Mouse (Mus musculus) heart, adult 2 months (tissue): ENCODE measurements around the gene P2ry2.

ENCODE experiments used
- CTCF ChIP-seq: fragments of 200-600 bp; IDR thresholded peaks from 2 replicates; pipeline ENCODE4 v1.8.1; 2022; ENCODE audit warnings: antibody characterized with exemption, mild to moderate bottlenecking, moderate library complexity
- EP300 ChIP-seq: fragments of 200-500 bp; IDR thresholded peaks from 2 replicates; pipeline ENCODE4 v1.6.1; 2011; ENCODE audit warnings: low read depth, low read length, control low read depth; ENCODE audit not compliant: insufficient read depth
- POLR2A ChIP-seq: fragments of 200-500 bp; IDR thresholded peaks from 2 replicates; pipeline ENCODE4 v1.6.1; 2011; ENCODE audit warnings: mild to moderate bottlenecking, low read depth, low read length, control low read depth; ENCODE audit not compliant: insufficient read depth

GRCm38 (mm10) chr7:101027623-101028443, 15.2 kb upstream of the P2ry2 start:
- TF ChIP-seq EP300 (no peak), POLR2A (no peak), CTCF (no peak)
